Mouse (Mus musculus): ENCODE data around the gene Fbrs. TPM values are rescaled to one million over a fixed set of nuclear protein-coding genes. Genes with fewer than 3 reads are reported as not detected.

The Fbrs gene
- 15.4 and 17.1 TPM in 2 replicates for polyA plus RNA-seq (2014; fragmentation: Nextera tagmentation; extraction: Ambion mirVana)

- WGBS, result 0% methylated on average over 51 of the region's 62 CpGs
- peak within 1 kb of the TSS; percentile 93 for H3K27ac ChIP-seq (ENCODE audit: low read depth, low read length)
- peak; percentile 77 for ATAC-seq (ENCODE audit: insufficient read depth, low FRiP score, low TSS enrichment)
- no peaks in the 10 kb centered on the region for H3K9me3 ChIP-seq (ENCODE audit: control insufficient read depth, low read length)
- H3K27me3 ChIP-seq (ENCODE audit: control insufficient read depth, insufficient read depth, low read length), result no peaks in the 10 kb centered on the region
- H3K4me2 ChIP-seq (ENCODE audit: low read depth), result peak within 1 kb of the TSS; percentile 96
- peak within 1 kb of the TSS; percentile 86 for H3K4me3 ChIP-seq (ENCODE audit: low read depth, low read length)
- peaks cover 9% of the 10 kb centered on the region for H3K4me1 ChIP-seq (ENCODE audit: control insufficient read depth, insufficient read depth, low read length)
- H3K36me3 ChIP-seq (ENCODE audit: control insufficient read depth, insufficient read depth, low read length), result peaks cover 19% of the 10 kb centered on the region
- DNase-seq (ENCODE audit: low spot score), result peak; percentile 94
- H3K9ac ChIP-seq (ENCODE audit: low read length), result peak within 1 kb of the TSS; percentile 93
Observed at GRCm38 (mm10) chr7:127478635-127479317, at the start of gene Fbrs. Gene Fbrs, plus strand, starts transcription at chr7:127479199.

GRCm38 (mm10) chr7:127435206-127435605, 43.8 kb upstream of the Fbrs start:
- ATAC-seq (ENCODE audit: insufficient read depth, low FRiP score, low TSS enrichment), result no peak
- no peaks in the 10 kb centered on the region for H3K27me3 ChIP-seq (ENCODE audit: control insufficient read depth, insufficient read depth, low read length)
- H3K36me3 ChIP-seq (ENCODE audit: control insufficient read depth, insufficient read depth, low read length), result no peaks in the 10 kb centered on the region

GRCm38 (mm10) chr7:127437724-127438123, 41.3 kb upstream of the Fbrs start:
- no peaks in the 10 kb centered on the region for H3K4me1 ChIP-seq (ENCODE audit: control insufficient read depth, insufficient read depth, low read length)
- H3K4me2 ChIP-seq (ENCODE audit: low read depth), result no peak overlapping the region
- DNase-seq (ENCODE audit: low spot score) (no peak), ATAC-seq (ENCODE audit: insufficient read depth, low FRiP score, low TSS enrichment) (no peak)
- H3K36me3 ChIP-seq (ENCODE audit: control insufficient read depth, insufficient read depth, low read length), result peaks cover 4% of the 10 kb centered on the region; the same call in 1 of the 2 replicates
- no peak overlapping the region for H3K9ac ChIP-seq (ENCODE audit: low read length)
- no peaks in the 10 kb centered on the region for H3K27me3 ChIP-seq (ENCODE audit: control insufficient read depth, insufficient read depth, low read length)
- H3K9me3 ChIP-seq (ENCODE audit: control insufficient read depth, low read length), result peaks cover 6% of the 10 kb centered on the region; the same call in 1 of the 2 replicates
- H3K4me3 ChIP-seq (ENCODE audit: low read depth, low read length), result no peak overlapping the region
- 91% methylated on average over 3 of the region's 3 CpGs for WGBS
- H3K27ac ChIP-seq (ENCODE audit: low read depth, low read length), result no peak overlapping the region

More at GRCm38 (mm10) chr7:127435206-127435605, 43.8 kb upstream of the Fbrs start:
- Histone ChIP-seq H3K4me3 (ENCODE audit: low read depth, low read length) (no peak overlapping the region), H3K9me3 (ENCODE audit: control insufficient read depth, low read length) (peaks cover 6% of the 10 kb centered on the region; the same call in 1 of the 2 replicates), H3K4me1 (ENCODE audit: control insufficient read depth, insufficient read depth, low read length) (no peaks in the 10 kb centered on the region), H3K9ac (ENCODE audit: low read length) (no peak overlapping the region), H3K4me2 (ENCODE audit: low read depth) (no peak overlapping the region), H3K27ac (ENCODE audit: low read depth, low read length) (no peak overlapping the region)
- no peak for DNase-seq (ENCODE audit: low spot score)
- 92% methylated on average over 4 of the region's 4 CpGs for WGBS

DNA sequence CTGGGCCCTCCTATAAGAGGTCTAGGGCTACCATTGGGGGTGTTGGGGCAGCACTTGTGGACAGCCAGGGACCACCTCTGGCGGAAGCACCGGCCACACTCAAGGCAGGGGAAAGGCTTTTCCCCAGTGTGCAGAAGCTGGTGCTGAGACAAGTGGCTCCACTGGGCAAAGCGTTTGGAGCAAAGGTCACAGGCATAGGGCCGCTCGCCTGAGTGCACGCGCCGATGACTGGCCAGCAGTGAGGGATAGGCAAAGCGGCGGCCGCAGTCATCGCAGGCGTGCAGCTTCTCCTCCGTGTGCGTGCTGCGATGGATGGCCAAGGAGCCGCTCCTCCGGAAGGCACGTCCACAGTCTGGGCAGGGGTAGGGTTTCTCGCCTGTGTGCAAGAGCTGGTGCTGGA, 35.0 kb upstream of the Fbrs start:
- Histone ChIP-seq H3K36me3 (ENCODE audit: control insufficient read depth, insufficient read depth, low read length) (peaks cover 15% of the 10 kb centered on the region), H3K4me2 (ENCODE audit: low read depth) (no peak overlapping the region), H3K4me3 (ENCODE audit: low read depth, low read length) (no peak overlapping the region), H3K27ac (ENCODE audit: low read depth, low read length) (no peak overlapping the region), H3K9ac (ENCODE audit: low read length) (no peak overlapping the region), H3K27me3 (ENCODE audit: control insufficient read depth, insufficient read depth, low read length) (no peaks in the 10 kb centered on the region), H3K9me3 (ENCODE audit: control insufficient read depth, low read length) (no peaks in the 10 kb centered on the region), H3K4me1 (ENCODE audit: control insufficient read depth, insufficient read depth, low read length) (peaks cover 4% of the 10 kb centered on the region; the same call in 1 of the 2 replicates)
- 83% methylated on average over 20 of the region's 20 CpGs for WGBS
- ATAC-seq (ENCODE audit: insufficient read depth, low FRiP score, low TSS enrichment) (no peak), DNase-seq (ENCODE audit: low spot score) (no peak)

DNA sequence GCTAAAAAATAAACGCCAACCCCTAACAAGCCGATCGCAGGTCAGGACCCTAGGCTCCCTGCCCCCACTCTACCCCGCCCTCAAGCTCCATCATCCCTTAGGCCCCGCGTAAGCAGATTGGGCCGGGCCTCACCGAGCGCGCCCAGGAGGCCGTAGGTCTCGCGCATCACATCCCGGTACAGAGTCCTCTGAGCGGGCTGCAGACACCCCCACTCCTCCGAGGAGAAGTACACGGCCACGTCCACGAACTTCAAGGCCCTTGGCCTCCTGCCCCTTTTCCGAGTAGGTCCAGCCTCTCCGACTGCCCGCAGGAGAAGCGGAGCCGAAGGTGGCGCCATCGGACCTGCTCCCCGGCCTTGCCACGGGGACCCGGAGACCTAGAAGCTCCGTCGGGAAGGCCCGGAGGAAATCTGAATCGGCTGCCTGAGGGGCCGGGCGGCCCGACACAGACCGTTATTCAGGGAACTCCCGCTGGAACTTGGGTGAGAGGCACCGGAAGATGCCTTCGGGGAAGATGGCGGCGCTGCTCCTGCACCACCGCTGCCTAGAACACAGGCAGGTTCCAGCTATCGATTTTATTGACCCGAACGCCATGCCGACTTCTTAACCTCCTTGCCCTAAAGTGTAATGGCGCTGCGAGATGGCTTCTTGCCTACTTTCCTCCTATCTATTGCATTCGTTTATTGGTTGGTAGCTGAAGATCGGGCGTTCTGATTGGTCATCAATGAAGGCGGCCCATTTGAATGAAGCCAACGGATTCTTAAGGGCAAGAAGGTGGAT, 30.3 kb upstream of the Fbrs start, which contains the start of gene Zfp689:
Zfp689 (minus strand) TSS at position 638 of the 780 bp plus-strand sequence.
- H3K4me1 ChIP-seq (ENCODE audit: control insufficient read depth, insufficient read depth, low read length), result peaks cover 12% of the 10 kb centered on the region
- DNase-seq (ENCODE audit: low spot score) (peak; percentile 93), ATAC-seq (ENCODE audit: insufficient read depth, low FRiP score, low TSS enrichment) (peak; percentile 87)
- H3K9ac ChIP-seq (ENCODE audit: low read length), result peak within 1 kb of the TSS; percentile 93
- H3K4me3 ChIP-seq (ENCODE audit: low read depth, low read length), result peak within 1 kb of the TSS; percentile 63
- H3K27me3 ChIP-seq (ENCODE audit: control insufficient read depth, insufficient read depth, low read length), result no peaks in the 10 kb centered on the region
- H3K27ac ChIP-seq (ENCODE audit: low read depth, low read length), result peak within 1 kb of the TSS; percentile 94
- H3K4me2 ChIP-seq (ENCODE audit: low read depth), result peak within 1 kb of the TSS; percentile 91
- under 1% methylated on average over 54 of the region's 54 CpGs for WGBS
- peaks cover 8% of the 10 kb centered on the region for H3K36me3 ChIP-seq (ENCODE audit: control insufficient read depth, insufficient read depth, low read length)
- no peaks in the 10 kb centered on the region for H3K9me3 ChIP-seq (ENCODE audit: control insufficient read depth, low read length)

DNA sequence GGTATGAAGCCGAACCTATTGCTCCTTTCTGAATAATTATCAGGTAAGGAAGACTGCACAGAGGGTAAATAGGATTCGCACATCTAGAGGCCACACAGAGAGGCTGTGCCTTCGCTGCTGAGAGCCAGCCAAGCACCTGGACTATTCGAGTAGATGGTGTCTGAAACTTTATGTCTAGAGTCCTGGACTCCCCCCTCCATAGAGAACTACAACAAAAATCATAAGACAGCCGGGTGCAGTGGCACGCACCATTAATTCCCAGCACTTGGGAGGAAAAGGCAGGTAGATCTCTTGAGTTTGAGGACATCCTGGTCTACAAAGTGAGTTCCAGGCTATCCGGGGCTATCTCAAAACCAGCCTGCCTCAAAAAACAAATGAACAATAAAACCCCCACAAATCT, 29.0 kb upstream of the Fbrs start:
- H3K4me1 ChIP-seq (ENCODE audit: control insufficient read depth, insufficient read depth, low read length), result peaks cover 12% of the 10 kb centered on the region
- H3K4me3 ChIP-seq (ENCODE audit: low read depth, low read length), result peak overlapping the region; percentile 63
- no peak overlapping the region for H3K27ac ChIP-seq (ENCODE audit: low read depth, low read length)
- peaks cover 4% of the 10 kb centered on the region for H3K36me3 ChIP-seq (ENCODE audit: control insufficient read depth, insufficient read depth, low read length)
- H3K9me3 ChIP-seq (ENCODE audit: control insufficient read depth, low read length), result no peaks in the 10 kb centered on the region
- peak overlapping the region; percentile 93 for H3K9ac ChIP-seq (ENCODE audit: low read length)
- no peaks in the 10 kb centered on the region for H3K27me3 ChIP-seq (ENCODE audit: control insufficient read depth, insufficient read depth, low read length)
- no peak for DNase-seq (ENCODE audit: low spot score)
- peak overlapping the region; percentile 91 for H3K4me2 ChIP-seq (ENCODE audit: low read depth)
- ATAC-seq (ENCODE audit: insufficient read depth, low FRiP score, low TSS enrichment), result no peak
- WGBS, result 84% methylated on average over 7 of the region's 7 CpGs

GRCm38 (mm10) chr7:127453056-127453455, 25.9 kb upstream of the Fbrs start:
- no peak overlapping the region for H3K27ac ChIP-seq (ENCODE audit: low read depth, low read length)
- 97% methylated on average over 2 of the region's 2 CpGs for WGBS
- no peak for DNase-seq (ENCODE audit: low spot score)
- no peak overlapping the region for H3K4me3 ChIP-seq (ENCODE audit: low read depth, low read length)
- peaks cover 8% of the 10 kb centered on the region for H3K4me1 ChIP-seq (ENCODE audit: control insufficient read depth, insufficient read depth, low read length)
- no peak overlapping the region for H3K4me2 ChIP-seq (ENCODE audit: low read depth)
- peaks cover 16% of the 10 kb centered on the region for H3K36me3 ChIP-seq (ENCODE audit: control insufficient read depth, insufficient read depth, low read length)
- peaks cover 5% of the 10 kb centered on the region for H3K9me3 ChIP-seq (ENCODE audit: control insufficient read depth, low read length)
- no peak overlapping the region for H3K9ac ChIP-seq (ENCODE audit: low read length)
- H3K27me3 ChIP-seq (ENCODE audit: control insufficient read depth, insufficient read depth, low read length), result no peaks in the 10 kb centered on the region
- no peak for ATAC-seq (ENCODE audit: insufficient read depth, low FRiP score, low TSS enrichment)

- 94% methylated on average over 7 of the region's 7 CpGs for WGBS
- Histone ChIP-seq H3K36me3 (ENCODE audit: control insufficient read depth, insufficient read depth, low read length) (peaks cover 19% of the 10 kb centered on the region), H3K4me1 (ENCODE audit: control insufficient read depth, insufficient read depth, low read length) (peaks cover 5% of the 10 kb centered on the region), H3K27me3 (ENCODE audit: control insufficient read depth, insufficient read depth, low read length) (no peaks in the 10 kb centered on the region), H3K27ac (ENCODE audit: low read depth, low read length) (no peak overlapping the region), H3K4me3 (ENCODE audit: low read depth, low read length) (no peak overlapping the region), H3K9ac (ENCODE audit: low read length) (no peak overlapping the region), H3K9me3 (ENCODE audit: control insufficient read depth, low read length) (peaks cover 5% of the 10 kb centered on the region), H3K4me2 (ENCODE audit: low read depth) (no peak overlapping the region)
- DNase-seq (ENCODE audit: low spot score) (peak; percentile 9), ATAC-seq (ENCODE audit: insufficient read depth, low FRiP score, low TSS enrichment) (no peak)
Observed at GRCm38 (mm10) chr7:127454905-127455304, 24.1 kb upstream of the Fbrs start.

Data from neural tube, embryonic 11.5 days (tissue).